Mouse (Mus musculus): ENCODE measurements at regions not wholly inside any gene's neighbourhood (a gene's known extent, or its start where the extent isn't known, plus 50 kb on each side); places are given as distances from the start of the nearest gene placed in this dataset.

DNA sequence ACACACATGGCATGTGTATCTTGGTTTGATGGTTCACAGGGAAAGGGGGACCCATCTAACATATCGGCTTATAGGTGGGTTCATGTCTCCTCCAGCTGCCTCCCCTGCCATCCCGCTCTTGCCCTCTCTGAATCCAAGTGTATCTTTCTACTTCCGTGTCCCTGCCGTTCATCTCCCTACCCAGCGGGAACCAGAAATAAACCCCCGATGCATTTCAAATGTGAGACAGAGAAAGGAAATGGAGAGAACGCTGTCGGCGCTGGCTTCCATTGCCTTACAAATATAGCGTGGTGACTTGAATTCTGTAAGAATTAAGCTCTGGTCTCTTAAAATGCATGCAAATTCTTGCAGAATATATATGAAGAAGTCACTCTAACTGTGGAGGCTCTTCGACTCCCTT is 379.2 kb downstream of the Vrk1 start:
- no peak for TF ChIP-seq CTCF (IDR thresholded peaks at IDR 0.05; ENCODE audit: borderline replicate concordance, insufficient read depth, low read depth, low read length)
- no peak for TF ChIP-seq POLR2A (IDR thresholded peaks at IDR 0.05; ENCODE audit: borderline replicate concordance, insufficient read depth, low read length)

All from cerebellum, adult 2 months (tissue).